Mouse (Mus musculus): Measurements from ENCODE around the gene Acap2. TPM values are rescaled to one million over a fixed set of nuclear protein-coding genes. Genes with fewer than 3 reads are reported as not detected.

Acap2 gene
- polyA plus RNA-seq, 1 experiment from 2014 or later, result 18.8 TPM

- Histone ChIP-seq H3K27me3 (replicated peaks; ENCODE audit: low read depth, poor library complexity, severe bottlenecking) (no peaks in the 10 kb centered on the region), H3K4me3 (no peak overlapping the region), H3K9me3 (peaks cover 26% of the 10 kb centered on the region), H3K27ac (replicated peaks) (no peak overlapping the region), H3K4me1 (peaks cover 9% of the 10 kb centered on the region), H3K36me3 (replicated peaks) (peaks cover 44% of the 10 kb centered on the region)
- DNase-seq (ENCODE audit: low spot score), result no peak
- 21% methylated on average over 2 of the region's 2 CpGs for WGBS
These were observed 41.6 kb downstream of the Acap2 start for GRCm38 (mm10) chr16:31159491-31159890.

- Histone ChIP-seq H3K36me3 (replicated peaks) (peaks cover 32% of the 10 kb centered on the region), H3K4me3 (no peak overlapping the region), H3K9me3 (no peaks in the 10 kb centered on the region), H3K4me1 (no peaks in the 10 kb centered on the region), H3K27me3 (replicated peaks; ENCODE audit: low read depth, poor library complexity, severe bottlenecking) (no peaks in the 10 kb centered on the region), H3K27ac (replicated peaks) (no peak overlapping the region)
- DNase-seq (ENCODE audit: low spot score), result no peak
- 87% methylated on average over 4 of the region's 4 CpGs for WGBS
These were observed 51.2 kb downstream of the Acap2 start for GRCm38 (mm10) chr16:31149841-31150240.

GRCm38 (mm10) chr16:31148891-31149290 is 52.2 kb downstream of the Acap2 start:
- Histone ChIP-seq H3K36me3 (replicated peaks) (peaks cover 23% of the 10 kb centered on the region), H3K9me3 (no peaks in the 10 kb centered on the region), H3K27me3 (replicated peaks; ENCODE audit: low read depth, poor library complexity, severe bottlenecking) (no peaks in the 10 kb centered on the region), H3K4me3 (no peak overlapping the region), H3K27ac (replicated peaks) (no peak overlapping the region), H3K4me1 (no peaks in the 10 kb centered on the region)
- DNase-seq (ENCODE audit: low spot score), result no peak
- 80% methylated on average over 6 of the region's 6 CpGs for WGBS

GRCm38 (mm10) chr16:31147766-31148165 is 53.3 kb downstream of the Acap2 start:
- Histone ChIP-seq H3K27ac (replicated peaks) (no peak overlapping the region), H3K36me3 (replicated peaks) (peaks cover 18% of the 10 kb centered on the region), H3K4me1 (no peaks in the 10 kb centered on the region), H3K4me3 (no peak overlapping the region), H3K9me3 (no peaks in the 10 kb centered on the region), H3K27me3 (replicated peaks; ENCODE audit: low read depth, poor library complexity, severe bottlenecking) (no peaks in the 10 kb centered on the region)
- WGBS, result 87% methylated on average over 6 of the region's 6 CpGs
- no peak for DNase-seq (ENCODE audit: low spot score)

- Histone ChIP-seq H3K4me1 (peaks cover 11% of the 10 kb centered on the region), H3K27me3 (replicated peaks; ENCODE audit: low read depth, poor library complexity, severe bottlenecking) (no peaks in the 10 kb centered on the region), H3K36me3 (replicated peaks) (peaks cover 20% of the 10 kb centered on the region), H3K9me3 (no peaks in the 10 kb centered on the region), H3K4me3 (no peak overlapping the region), H3K27ac (replicated peaks) (no peak overlapping the region)
- DNase-seq (ENCODE audit: low spot score), result no peak
- WGBS, result 46% methylated on average over 6 of the region's 6 CpGs
These were observed 59.1 kb downstream of the Acap2 start for GRCm38 (mm10) chr16:31141916-31142315.

- Histone ChIP-seq H3K4me1 (peaks cover 40% of the 10 kb centered on the region), H3K36me3 (replicated peaks) (peaks cover 37% of the 10 kb centered on the region)
- WGBS, result 65% methylated on average over 13 of the region's 13 CpGs
These were observed 64.3 kb downstream of the Acap2 start for GRCm38 (mm10) chr16:31136616-31137253.

GRCm38 (mm10) chr16:31135519-31135918 is 65.5 kb downstream of the Acap2 start:
- Histone ChIP-seq H3K9me3 (no peaks in the 10 kb centered on the region), H3K4me3 (no peak overlapping the region), H3K27ac (replicated peaks) (peak overlapping the region; percentile 75), H3K4me1 (peaks cover 50% of the 10 kb centered on the region), H3K27me3 (replicated peaks; ENCODE audit: low read depth, poor library complexity, severe bottlenecking) (no peaks in the 10 kb centered on the region), H3K36me3 (replicated peaks) (peaks cover 39% of the 10 kb centered on the region)
- DNase-seq (ENCODE audit: low spot score), result peak; percentile 62
- WGBS, result 31% methylated on average over 8 of the region's 8 CpGs

More at GRCm38 (mm10) chr16:31136616-31137253, 64.3 kb downstream of the Acap2 start:
- H3K27me3 ChIP-seq (replicated peaks; ENCODE audit: low read depth, poor library complexity, severe bottlenecking), result no peaks in the 10 kb centered on the region
- no peak for DNase-seq (ENCODE audit: low spot score)
- no peak overlapping the region for H3K4me3 ChIP-seq
- no peak overlapping the region for H3K27ac ChIP-seq (replicated peaks)
- no peaks in the 10 kb centered on the region for H3K9me3 ChIP-seq

GRCm38 (mm10) chr16:31131531-31131930 is 69.5 kb downstream of the Acap2 start:
- peak; percentile 30 for DNase-seq (ENCODE audit: low spot score)
- Histone ChIP-seq H3K27ac (replicated peaks) (no peak overlapping the region), H3K36me3 (replicated peaks) (peaks cover 36% of the 10 kb centered on the region), H3K4me3 (no peak overlapping the region), H3K4me1 (peaks cover 41% of the 10 kb centered on the region), H3K9me3 (no peaks in the 10 kb centered on the region), H3K27me3 (replicated peaks; ENCODE audit: low read depth, poor library complexity, severe bottlenecking) (no peaks in the 10 kb centered on the region)
- 39% methylated on average over 5 of the region's 5 CpGs for WGBS

GRCm38 (mm10) chr16:31128116-31128515 is 72.9 kb downstream of the Acap2 start:
- DNase-seq (ENCODE audit: low spot score), result no peak
- no peak overlapping the region for H3K27ac ChIP-seq (replicated peaks)
- H3K36me3 ChIP-seq (replicated peaks), result peaks cover 33% of the 10 kb centered on the region
- H3K9me3 ChIP-seq, result no peaks in the 10 kb centered on the region
- H3K4me1 ChIP-seq, result peaks cover 23% of the 10 kb centered on the region
- H3K4me3 ChIP-seq, result no peak overlapping the region
- no peaks in the 10 kb centered on the region for H3K27me3 ChIP-seq (replicated peaks; ENCODE audit: low read depth, poor library complexity, severe bottlenecking)
- 86% methylated on average over 5 of the region's 5 CpGs for WGBS

- no peak for DNase-seq (ENCODE audit: low spot score)
- WGBS, result 53% methylated on average over 5 of the region's 5 CpGs
- Histone ChIP-seq H3K4me1 (peaks cover 4% of the 10 kb centered on the region; the same call in 1 of the 2 replicates), H3K4me3 (no peak overlapping the region), H3K36me3 (replicated peaks) (peaks cover 40% of the 10 kb centered on the region), H3K9me3 (no peaks in the 10 kb centered on the region), H3K27me3 (replicated peaks; ENCODE audit: low read depth, poor library complexity, severe bottlenecking) (no peaks in the 10 kb centered on the region), H3K27ac (replicated peaks) (no peak overlapping the region)
These were observed 76.1 kb downstream of the Acap2 start for GRCm38 (mm10) chr16:31124991-31125390.

GRCm38 (mm10) chr16:31121612-31122011 is 79.4 kb downstream of the Acap2 start:
- no peak for DNase-seq (ENCODE audit: low spot score)
- peaks cover 4% of the 10 kb centered on the region; the same call in 1 of the 2 replicates for H3K4me1 ChIP-seq
- no peak overlapping the region for H3K4me3 ChIP-seq
- no peak overlapping the region for H3K27ac ChIP-seq (replicated peaks)
- peaks cover 34% of the 10 kb centered on the region for H3K36me3 ChIP-seq (replicated peaks)
- 96% methylated on average over 6 of the region's 6 CpGs for WGBS
- no peaks in the 10 kb centered on the region for H3K27me3 ChIP-seq (replicated peaks; ENCODE audit: low read depth, poor library complexity, severe bottlenecking)
- no peaks in the 10 kb centered on the region for H3K9me3 ChIP-seq

- Histone ChIP-seq H3K4me3 (no peak overlapping the region), H3K4me1 (no peaks in the 10 kb centered on the region), H3K27ac (replicated peaks) (no peak overlapping the region), H3K9me3 (peaks cover 9% of the 10 kb centered on the region; the same call in 1 of the 2 replicates), H3K27me3 (replicated peaks; ENCODE audit: low read depth, poor library complexity, severe bottlenecking) (no peaks in the 10 kb centered on the region), H3K36me3 (replicated peaks) (peaks cover 64% of the 10 kb centered on the region)
- DNase-seq (ENCODE audit: low spot score), result no peak
These were observed 87.4 kb downstream of the Acap2 start for GRCm38 (mm10) chr16:31113596-31113995.

GRCm38 (mm10) chr16:31101352-31101751 is 99.7 kb downstream of the Acap2 start:
- H3K4me1 ChIP-seq, result no peaks in the 10 kb centered on the region
- no peak for DNase-seq (ENCODE audit: low spot score)
- WGBS, result 86% methylated on average over 2 of the region's 2 CpGs
- no peaks in the 10 kb centered on the region for H3K9me3 ChIP-seq
- H3K27ac ChIP-seq (replicated peaks), result no peak overlapping the region
- peaks cover 49% of the 10 kb centered on the region for H3K36me3 ChIP-seq (replicated peaks)
- no peaks in the 10 kb centered on the region for H3K27me3 ChIP-seq (replicated peaks; ENCODE audit: low read depth, poor library complexity, severe bottlenecking)
- H3K4me3 ChIP-seq, result no peak overlapping the region
